ENCODE assay signal across 17 mouse cellular contexts in the genomic region with DNA sequence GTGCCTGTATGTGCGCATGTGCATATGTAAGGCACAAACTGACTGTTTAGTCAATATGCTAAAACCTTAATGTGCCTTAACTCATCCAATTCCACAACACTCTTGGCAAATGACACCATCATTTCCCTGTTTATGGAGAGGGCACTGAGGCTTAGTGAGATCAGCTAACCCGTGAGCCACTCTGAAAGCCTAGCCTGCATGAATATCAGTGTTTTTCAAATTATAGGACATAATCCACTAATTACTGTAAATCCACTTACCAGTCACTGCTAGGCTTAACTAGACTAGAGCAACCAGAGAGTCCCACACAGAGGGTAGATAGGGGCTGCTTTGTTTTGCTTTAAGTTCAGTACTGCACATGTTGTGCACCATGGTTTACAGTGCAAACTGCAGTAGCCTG.
A peak's percentile ranks its signal among the peaks of the same experiment; 100 is the strongest.
DNase-seq lines count a peak whose midpoint lies in the region; ATAC-seq lines count a peak whose summit lies in the region.
"Had no signal": no experiment of that assay in that cellular context is flagged by ENCODE, and none has a peak within 500 bp of the region (broad histone marks: within the 10 kb centered on the region; RNA-seq: fewer than 3 reads in every experiment).

No protein-coding gene starts in this region.

- no peak overlapping the region for H3K4me2 ChIP-seq in heart, embryonic 12.5 days
- no peak overlapping the region for H3K4me2 ChIP-seq in hindbrain, embryonic 16.5 days (ENCODE audit: low read length)
- no peak overlapping the region for H3K4me2 ChIP-seq in hindbrain, embryonic 14.5 days (replicated peaks)
- H3K4me2 ChIP-seq in embryonic facial prominence, embryonic 15.5 days (replicated peaks): no peak overlapping the region
- H3K4me2 ChIP-seq in midbrain, embryonic 15.5 days: no peak overlapping the region
- H3K4me2 ChIP-seq: embryonic facial prominence, embryonic 12.5 days; forebrain, embryonic 12.5 days; limb, embryonic 13.5 days had no signal

- WGBS in heart, embryonic 12.5 days: 77% methylated on average over 2 of the region's 2 CpGs
- 67% methylated on average over 2 of the region's 2 CpGs for WGBS in hindbrain, embryonic 16.5 days
- 87% methylated on average over 2 of the region's 2 CpGs for WGBS in hindbrain, embryonic 14.5 days
- 62% methylated on average over 2 of the region's 2 CpGs for WGBS in embryonic facial prominence, embryonic 15.5 days
- WGBS in midbrain, embryonic 15.5 days: 71% methylated on average over 2 of the region's 2 CpGs

- no peak overlapping the region for H3K9ac ChIP-seq in heart, embryonic 12.5 days
- no peak overlapping the region for H3K9ac ChIP-seq in hindbrain, embryonic 16.5 days (ENCODE audit: low read depth, low read length)
- H3K9ac ChIP-seq in hindbrain, embryonic 14.5 days: no peak overlapping the region
- H3K9ac ChIP-seq in embryonic facial prominence, embryonic 15.5 days: no peak overlapping the region
- no peak overlapping the region for H3K9ac ChIP-seq in midbrain, embryonic 15.5 days
- H3K9ac ChIP-seq: embryonic facial prominence, embryonic 12.5 days; forebrain, embryonic 12.5 days; limb, embryonic 13.5 days had no signal

- no peak overlapping the region for H3K4me3 ChIP-seq in heart, embryonic 12.5 days
- no peak overlapping the region for H3K4me3 ChIP-seq in hindbrain, embryonic 16.5 days (ENCODE audit: low read length)
- no peak overlapping the region for H3K4me3 ChIP-seq in hindbrain, embryonic 14.5 days (replicated peaks; ENCODE audit: low read length)
- H3K4me3 ChIP-seq in embryonic facial prominence, embryonic 15.5 days (replicated peaks): no peak overlapping the region
- no peak overlapping the region for H3K4me3 ChIP-seq in midbrain, embryonic 15.5 days
- H3K4me3 ChIP-seq: embryonic facial prominence, embryonic 12.5 days; forebrain, embryonic 12.5 days; limb, embryonic 13.5 days had no signal

- intact Hi-C loops in heart, postnatal 14 days (cut with DNase I): loop anchor here (5.0 kb wide), 1 partner anchor 58 kb away; no protein-coding TSS in a partner anchor

- H3K27ac ChIP-seq in heart, embryonic 12.5 days (ENCODE audit: poor library complexity, severe bottlenecking): 0 out of 2 replicates have a peak overlapping the region, but pooled peaks have one; percentile 42
- peak overlapping the region; percentile 45; the same call in 1 of the 2 replicates for H3K27ac ChIP-seq in hindbrain, embryonic 16.5 days (ENCODE audit: low read depth, low read length)
- no peak overlapping the region for H3K27ac ChIP-seq in hindbrain, embryonic 14.5 days
- 0 out of 2 replicates have a peak overlapping the region, but pooled peaks have one; percentile 51 for H3K27ac ChIP-seq in embryonic facial prominence, embryonic 15.5 days (replicated peaks)
- H3K27ac ChIP-seq in midbrain, embryonic 15.5 days: no peak overlapping the region
- H3K27ac ChIP-seq: forebrain, embryonic 12.5 days had no signal

- H3K36me3 ChIP-seq in heart, embryonic 12.5 days: no peaks in the 10 kb centered on the region
- no peaks in the 10 kb centered on the region for H3K36me3 ChIP-seq in hindbrain, embryonic 16.5 days (ENCODE audit: control insufficient read depth, insufficient read depth, low read length)
- H3K36me3 ChIP-seq in hindbrain, embryonic 14.5 days (replicated peaks; ENCODE audit: control insufficient read depth, insufficient read depth): no peaks in the 10 kb centered on the region
- no peaks in the 10 kb centered on the region for H3K36me3 ChIP-seq in embryonic facial prominence, embryonic 15.5 days
- H3K36me3 ChIP-seq in midbrain, embryonic 15.5 days (replicated peaks): no peaks in the 10 kb centered on the region
- H3K36me3 ChIP-seq: embryonic facial prominence, embryonic 12.5 days; forebrain, embryonic 12.5 days; limb, embryonic 13.5 days had no signal

- H3K9me3 ChIP-seq in heart, embryonic 12.5 days (replicated peaks): no peaks in the 10 kb centered on the region
- no peaks in the 10 kb centered on the region for H3K9me3 ChIP-seq in hindbrain, embryonic 16.5 days (ENCODE audit: control insufficient read depth, low read length)
- H3K9me3 ChIP-seq in hindbrain, embryonic 14.5 days (ENCODE audit: control insufficient read depth, low read length): no peaks in the 10 kb centered on the region
- no peaks in the 10 kb centered on the region for H3K9me3 ChIP-seq in embryonic facial prominence, embryonic 15.5 days (replicated peaks)
- H3K9me3 ChIP-seq in midbrain, embryonic 15.5 days: no peaks in the 10 kb centered on the region
- H3K9me3 ChIP-seq: embryonic facial prominence, embryonic 12.5 days; forebrain, embryonic 12.5 days; limb, embryonic 13.5 days had no signal

- H3K4me1 ChIP-seq in heart, embryonic 12.5 days (replicated peaks): peaks cover 24% of the 10 kb centered on the region
- peaks cover 2% of the 10 kb centered on the region for H3K4me1 ChIP-seq in hindbrain, embryonic 16.5 days (ENCODE audit: control insufficient read depth, insufficient read depth, low read depth, low read length)
- 0 out of 2 replicates have a peak, but pooled peaks cover 6% of the 10 kb centered on the region for H3K4me1 ChIP-seq in hindbrain, embryonic 14.5 days (replicated peaks; ENCODE audit: control insufficient read depth, insufficient read depth, low read length)
- H3K4me1 ChIP-seq in embryonic facial prominence, embryonic 15.5 days: peaks cover 17% of the 10 kb centered on the region
- H3K4me1 ChIP-seq in midbrain, embryonic 15.5 days: peaks cover 13% of the 10 kb centered on the region

- no peak for DNase-seq in heart, postnatal 14 days
- DNase-seq in hindbrain, embryonic 14.5 days (ENCODE audit: low spot score): no peak
- no peak for DNase-seq in kidney, adult 9 months
- no peak for DNase-seq in spleen, postnatal 36 days (ENCODE audit: low spot score in 2 of 2)
- DNase-seq: kidney, adult 8-10 months; kidney, postnatal 36 days; lung, postnatal 14 days; right cerebral cortex, postnatal 25 days; thymus, postnatal 36 days had no signal

- no peak for ATAC-seq in heart, embryonic 12.5 days (ENCODE audit: insufficient number of reproducible peaks, low FRiP score)
- peak; percentile 7; the same call in 1 of the 2 replicates for ATAC-seq in hindbrain, embryonic 16.5 days
- ATAC-seq in hindbrain, embryonic 14.5 days (ENCODE audit: low FRiP score): no peak
- no peak for ATAC-seq in embryonic facial prominence, embryonic 15.5 days (ENCODE audit: insufficient number of reproducible peaks, low FRiP score, low TSS enrichment, low read depth)
- peak; percentile 40; the same call in 1 of the 2 replicates for ATAC-seq in midbrain, embryonic 15.5 days (replicated peaks)
- ATAC-seq: inflammation-experienced regulatory T-cells, adult 6 months had no signal

- no peaks in the 10 kb centered on the region for H3K27me3 ChIP-seq in heart, embryonic 12.5 days (replicated peaks)
- no peaks in the 10 kb centered on the region for H3K27me3 ChIP-seq in hindbrain, embryonic 16.5 days (replicated peaks; ENCODE audit: control insufficient read depth, insufficient read depth, low read length)
- no peaks in the 10 kb centered on the region for H3K27me3 ChIP-seq in hindbrain, embryonic 14.5 days (ENCODE audit: control insufficient read depth, insufficient read depth, low read length)
- no peaks in the 10 kb centered on the region for H3K27me3 ChIP-seq in embryonic facial prominence, embryonic 15.5 days
- H3K27me3 ChIP-seq in midbrain, embryonic 15.5 days (replicated peaks): no peaks in the 10 kb centered on the region
- H3K27me3 ChIP-seq: embryonic facial prominence, embryonic 12.5 days; limb, embryonic 13.5 days had no signal

Comparison
In these comparisons a context has a peak if more than half of its experiments do, and no peak if none do; other contexts are left out.
1. ATAC-seq: peak in hindbrain, embryonic 16.5 days (single experiment) and midbrain, embryonic 15.5 days (single experiment); none in heart, embryonic 12.5 days (single experiment), hindbrain, embryonic 14.5 days (single experiment) and embryonic facial prominence, embryonic 15.5 days (single experiment).
2. H3K27ac ChIP-seq: peak in heart, embryonic 12.5 days (single experiment), hindbrain, embryonic 16.5 days (single experiment) and embryonic facial prominence, embryonic 15.5 days (single experiment); none in hindbrain, embryonic 14.5 days (single experiment) and midbrain, embryonic 15.5 days (single experiment).